Mouse (Mus musculus): ENCODE results near the gene Arpin. TPM values are rescaled to one million over a fixed set of nuclear protein-coding genes. Genes with fewer than 3 reads are reported as not detected.

The Arpin gene
- 2.5 and 2.9 TPM in 2 replicates for polyA plus RNA-seq (2012; rRNA removed)

DNA sequence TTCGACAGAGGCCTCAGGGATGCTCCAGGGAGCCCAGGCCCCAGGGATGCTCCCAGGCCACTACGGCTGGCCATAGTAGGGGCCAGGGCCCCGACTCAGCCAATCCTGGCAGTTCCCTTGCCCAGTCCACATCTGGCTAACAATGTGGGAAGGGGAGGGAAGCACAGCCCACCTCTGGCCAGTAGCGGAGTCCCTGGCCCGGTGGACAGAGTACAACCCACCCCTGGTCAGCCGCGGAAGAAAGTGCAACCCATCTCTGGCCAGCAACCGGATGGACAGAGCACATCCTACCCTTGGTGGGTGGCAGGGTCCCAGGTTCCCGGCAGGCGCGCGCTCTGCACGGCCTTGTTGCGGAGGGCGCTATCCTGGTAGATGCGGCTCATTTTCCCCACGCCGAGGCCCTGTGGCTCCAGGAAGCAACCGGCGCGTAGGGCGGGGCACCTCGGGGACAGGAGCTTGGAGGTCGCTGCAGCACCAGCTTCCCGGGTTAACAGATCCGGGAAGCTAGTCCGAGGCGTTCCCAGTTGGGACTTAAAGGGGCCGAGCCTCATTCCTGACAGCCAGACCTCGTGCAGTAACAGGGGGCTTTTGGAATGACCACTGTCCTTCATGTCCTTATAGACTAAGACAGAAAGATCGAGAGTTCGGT, at the start of gene Arpin:
Gene Arpin (minus strand): TSS at position 498 of the 649 bp plus-strand sequence.
- no peak within 1 kb of the TSS for H3K27ac ChIP-seq (ENCODE audit: insufficient read depth, low read length)
- WGBS, result 12% methylated on average over 32 of the region's 32 CpGs

DNA sequence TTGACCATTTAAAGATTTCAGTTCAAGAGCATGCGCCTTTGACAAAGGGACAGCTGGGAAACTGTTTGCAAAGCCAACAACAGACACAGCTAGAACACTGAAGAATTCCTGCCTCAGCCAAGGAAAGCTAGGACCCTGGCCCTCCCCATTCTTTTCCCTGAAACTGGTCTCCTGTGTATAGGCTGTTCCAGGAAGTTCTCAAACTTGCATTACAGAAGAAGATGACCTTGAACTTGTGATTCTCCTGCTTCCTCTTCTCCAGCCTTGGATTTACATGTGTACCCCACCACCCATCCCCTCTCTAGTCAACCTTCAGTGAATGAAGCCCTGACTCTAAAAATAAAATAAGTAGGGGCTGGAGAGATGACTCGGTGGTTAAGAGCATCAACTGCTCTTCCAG, 40.2 kb upstream of the Arpin start:
- no peak for DNase-seq (ENCODE audit: low read depth in 1 of 2, low spot score in 2 of 2)
- Histone ChIP-seq H3K4me3 (ENCODE audit: extremely low read depth, insufficient read depth, insufficient read length) (no peak overlapping the region), H3K36me3 (ENCODE audit: control insufficient read depth, insufficient read depth, low read length) (no peaks in the 10 kb centered on the region), H3K27me3 (ENCODE audit: control insufficient read depth, insufficient read depth, low read length) (no peaks in the 10 kb centered on the region), H3K4me1 (ENCODE audit: control insufficient read depth, insufficient read depth, insufficient read length) (no peaks in the 10 kb centered on the region), H3K27ac (ENCODE audit: insufficient read depth, low read length) (no peak overlapping the region)
- WGBS, result 81% methylated on average over 2 of the region's 2 CpGs
- TF ChIP-seq POLR2A (IDR thresholded peaks at IDR 0.05; ENCODE audit: low read depth, low read length) (no peak), CTCF (IDR thresholded peaks at IDR 0.05; ENCODE audit: extremely low read depth, insufficient read depth, insufficient read length, insufficient replicate concordance) (no peak)

More for the DNA sequence above, at the start of gene Arpin:
- no peak for DNase-seq (ENCODE audit: low read depth in 1 of 2, low spot score in 2 of 2)
- TF ChIP-seq CTCF (IDR thresholded peaks at IDR 0.05; ENCODE audit: extremely low read depth, insufficient read depth, insufficient read length, insufficient replicate concordance) (no peak), POLR2A (IDR thresholded peaks at IDR 0.05; ENCODE audit: low read depth, low read length) (no peak)
- no peaks in the 10 kb centered on the region for H3K4me1 ChIP-seq (ENCODE audit: control insufficient read depth, insufficient read depth, insufficient read length)
- H3K36me3 ChIP-seq (ENCODE audit: control insufficient read depth, insufficient read depth, low read length), result no peaks in the 10 kb centered on the region
- peaks cover 7% of the 10 kb centered on the region for H3K27me3 ChIP-seq (ENCODE audit: control insufficient read depth, insufficient read depth, low read length)
- peak within 1 kb of the TSS; percentile 43; the same call in 1 of the 2 replicates for H3K4me3 ChIP-seq (ENCODE audit: extremely low read depth, insufficient read depth, insufficient read length)

DNA sequence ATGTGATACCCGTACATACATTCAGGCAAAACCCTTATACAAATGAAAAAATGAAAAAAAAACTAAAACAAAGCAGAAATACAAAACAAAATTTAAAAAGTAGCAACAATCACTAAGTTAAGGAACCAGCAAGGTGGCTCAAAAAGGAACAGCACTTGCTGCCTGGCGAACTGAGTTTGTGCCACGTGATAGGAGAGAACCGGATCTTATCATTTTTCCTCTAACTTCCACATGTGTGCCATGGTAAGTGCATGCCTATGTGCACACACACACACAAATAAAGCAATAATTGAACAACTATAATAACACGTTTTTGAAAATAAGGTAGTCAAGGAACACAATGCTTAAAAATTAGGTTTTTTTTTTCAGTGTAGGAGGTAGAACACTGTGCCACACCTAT, 37.0 kb upstream of the Arpin start:
- H3K27me3 ChIP-seq (ENCODE audit: control insufficient read depth, insufficient read depth, low read length), result no peaks in the 10 kb centered on the region
- H3K36me3 ChIP-seq (ENCODE audit: control insufficient read depth, insufficient read depth, low read length), result no peaks in the 10 kb centered on the region
- TF ChIP-seq POLR2A (IDR thresholded peaks at IDR 0.05; ENCODE audit: low read depth, low read length) (no peak), CTCF (IDR thresholded peaks at IDR 0.05; ENCODE audit: extremely low read depth, insufficient read depth, insufficient read length, insufficient replicate concordance) (no peak)
- WGBS, result 83% methylated on average over 5 of the region's 5 CpGs
- no peaks in the 10 kb centered on the region for H3K4me1 ChIP-seq (ENCODE audit: control insufficient read depth, insufficient read depth, insufficient read length)
- no peak overlapping the region for H3K27ac ChIP-seq (ENCODE audit: insufficient read depth, low read length)
- H3K4me3 ChIP-seq (ENCODE audit: extremely low read depth, insufficient read depth, insufficient read length), result no peak overlapping the region
- DNase-seq (ENCODE audit: low read depth in 1 of 2, low spot score in 2 of 2), result no peak

DNA sequence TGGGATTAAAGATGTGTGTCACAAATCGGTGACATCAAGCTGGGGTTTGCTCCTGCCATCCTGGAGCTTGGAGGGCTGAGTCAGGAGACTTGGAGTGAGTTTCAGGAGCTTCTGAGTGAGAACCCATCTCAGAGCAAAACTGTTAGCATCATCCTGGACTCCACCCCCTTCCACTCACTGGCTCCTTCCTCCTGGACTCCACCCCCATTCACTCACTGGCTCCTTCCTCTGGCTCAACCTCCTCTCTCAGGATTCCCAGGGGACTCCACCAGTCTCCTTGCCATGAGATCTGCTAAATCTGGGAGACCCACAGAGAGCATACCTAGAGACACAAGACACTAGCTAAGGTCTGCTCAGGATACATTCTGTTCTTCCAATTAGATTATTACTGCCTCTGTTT, 35.2 kb upstream of the Arpin start:
- no peak for DNase-seq (ENCODE audit: low read depth in 1 of 2, low spot score in 2 of 2)
- Histone ChIP-seq H3K27ac (ENCODE audit: insufficient read depth, low read length) (no peak overlapping the region), H3K4me3 (ENCODE audit: extremely low read depth, insufficient read depth, insufficient read length) (no peak overlapping the region), H3K27me3 (ENCODE audit: control insufficient read depth, insufficient read depth, low read length) (no peaks in the 10 kb centered on the region), H3K4me1 (ENCODE audit: control insufficient read depth, insufficient read depth, insufficient read length) (no peaks in the 10 kb centered on the region), H3K36me3 (ENCODE audit: control insufficient read depth, insufficient read depth, low read length) (no peaks in the 10 kb centered on the region)
- TF ChIP-seq POLR2A (IDR thresholded peaks at IDR 0.05; ENCODE audit: low read depth, low read length) (no peak), CTCF (IDR thresholded peaks at IDR 0.05; ENCODE audit: extremely low read depth, insufficient read depth, insufficient read length, insufficient replicate concordance) (no peak)
- 63% methylated on average over 1 of the region's 1 CpGs for WGBS

DNA sequence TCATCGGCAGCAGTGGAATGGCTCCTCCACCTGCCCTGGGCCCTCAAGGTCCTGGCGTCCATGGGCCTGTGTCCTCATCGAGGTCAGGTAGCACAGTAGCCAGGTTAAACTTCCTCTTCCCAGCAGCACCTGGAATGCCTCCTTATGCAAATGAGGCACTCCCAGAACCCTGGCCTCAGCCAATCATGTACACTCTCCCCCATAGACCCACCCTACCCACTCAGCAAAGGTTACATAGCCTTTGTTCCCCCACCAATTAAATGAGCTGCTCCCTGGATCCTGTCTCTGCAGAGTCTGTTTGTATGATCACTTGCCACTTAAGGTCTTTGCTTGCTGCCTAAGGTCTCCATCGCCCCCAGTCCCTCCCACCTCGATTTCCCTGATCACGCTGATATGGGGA, 33.2 kb upstream of the Arpin start:
- 87% methylated on average over 6 of the region's 6 CpGs for WGBS

DNA sequence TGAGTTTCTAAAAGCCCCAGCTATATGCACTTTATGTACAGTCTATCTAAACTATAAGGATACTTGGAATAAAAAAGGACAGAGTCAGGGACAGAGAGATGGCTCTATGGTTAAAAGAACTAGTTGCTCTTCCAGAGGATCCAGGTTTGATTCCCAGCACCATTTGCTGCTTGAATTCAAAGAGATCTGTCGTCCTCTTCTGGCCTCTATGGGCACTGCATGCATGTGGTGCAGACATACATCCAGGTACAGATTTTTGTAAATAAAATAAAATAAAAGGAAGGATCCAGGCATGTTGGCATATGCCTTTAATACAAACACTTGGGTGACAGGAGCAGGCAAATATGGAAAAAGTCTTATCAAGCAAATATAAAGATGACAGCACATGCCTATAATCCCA, 26.4 kb upstream of the Arpin start:
- WGBS, result 72% methylated on average over 1 of the region's 1 CpGs
- TF ChIP-seq POLR2A (IDR thresholded peaks at IDR 0.05; ENCODE audit: low read depth, low read length) (no peak), CTCF (IDR thresholded peaks at IDR 0.05; ENCODE audit: extremely low read depth, insufficient read depth, insufficient read length, insufficient replicate concordance) (no peak)
- Histone ChIP-seq H3K36me3 (ENCODE audit: control insufficient read depth, insufficient read depth, low read length) (no peaks in the 10 kb centered on the region), H3K4me1 (ENCODE audit: control insufficient read depth, insufficient read depth, insufficient read length) (no peaks in the 10 kb centered on the region; the same call in 1 of the 2 replicates), H3K4me3 (ENCODE audit: extremely low read depth, insufficient read depth, insufficient read length) (no peak overlapping the region), H3K27ac (ENCODE audit: insufficient read depth, low read length) (no peak overlapping the region), H3K27me3 (ENCODE audit: control insufficient read depth, insufficient read depth, low read length) (no peaks in the 10 kb centered on the region)
- no peak for DNase-seq (ENCODE audit: low read depth in 1 of 2, low spot score in 2 of 2)

More for the DNA sequence above, 33.2 kb upstream of the Arpin start:
- no peaks in the 10 kb centered on the region for H3K36me3 ChIP-seq (ENCODE audit: control insufficient read depth, insufficient read depth, low read length)
- TF ChIP-seq CTCF (IDR thresholded peaks at IDR 0.05; ENCODE audit: extremely low read depth, insufficient read depth, insufficient read length, insufficient replicate concordance), result no peak
- TF ChIP-seq POLR2A (IDR thresholded peaks at IDR 0.05; ENCODE audit: low read depth, low read length), result no peak
- no peaks in the 10 kb centered on the region for H3K4me1 ChIP-seq (ENCODE audit: control insufficient read depth, insufficient read depth, insufficient read length)
- DNase-seq (ENCODE audit: low read depth in 1 of 2, low spot score in 2 of 2), result no peak
- H3K27me3 ChIP-seq (ENCODE audit: control insufficient read depth, insufficient read depth, low read length), result no peaks in the 10 kb centered on the region
- no peak overlapping the region for H3K4me3 ChIP-seq (ENCODE audit: extremely low read depth, insufficient read depth, insufficient read length)
- no peak overlapping the region for H3K27ac ChIP-seq (ENCODE audit: insufficient read depth, low read length)

DNA sequence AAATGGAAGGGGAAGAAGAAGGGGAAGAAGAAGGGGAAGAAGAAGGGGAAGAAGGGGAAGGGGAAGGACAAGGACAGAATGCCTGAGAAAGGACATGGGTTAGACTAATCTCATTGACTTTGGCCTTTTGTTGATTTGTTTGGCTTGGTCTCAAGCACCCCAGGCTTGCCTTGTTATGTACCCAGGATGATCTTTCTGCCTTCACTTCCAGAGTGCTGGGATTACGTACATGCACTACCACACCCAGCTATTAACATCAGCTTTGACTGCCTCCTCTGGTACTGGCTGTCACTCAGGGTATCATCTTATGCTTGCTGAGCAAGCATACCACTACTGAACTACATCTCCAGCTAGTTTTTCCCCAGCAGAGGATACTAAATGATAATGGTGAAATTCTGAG, 21.0 kb upstream of the Arpin start:
- no peak overlapping the region for H3K4me3 ChIP-seq (ENCODE audit: extremely low read depth, insufficient read depth, insufficient read length)
- H3K4me1 ChIP-seq (ENCODE audit: control insufficient read depth, insufficient read depth, insufficient read length), result no peaks in the 10 kb centered on the region; the same call in 1 of the 2 replicates
- no peak for DNase-seq (ENCODE audit: low read depth in 1 of 2, low spot score in 2 of 2)
- no peak overlapping the region for H3K27ac ChIP-seq (ENCODE audit: insufficient read depth, low read length)
- H3K27me3 ChIP-seq (ENCODE audit: control insufficient read depth, insufficient read depth, low read length), result no peaks in the 10 kb centered on the region
- 81% methylated on average over 1 of the region's 1 CpGs for WGBS
- TF ChIP-seq CTCF (IDR thresholded peaks at IDR 0.05; ENCODE audit: extremely low read depth, insufficient read depth, insufficient read length, insufficient replicate concordance), result no peak
- no peak for TF ChIP-seq POLR2A (IDR thresholded peaks at IDR 0.05; ENCODE audit: low read depth, low read length)
- H3K36me3 ChIP-seq (ENCODE audit: control insufficient read depth, insufficient read depth, low read length), result no peaks in the 10 kb centered on the region
